In the genomic region with DNA sequence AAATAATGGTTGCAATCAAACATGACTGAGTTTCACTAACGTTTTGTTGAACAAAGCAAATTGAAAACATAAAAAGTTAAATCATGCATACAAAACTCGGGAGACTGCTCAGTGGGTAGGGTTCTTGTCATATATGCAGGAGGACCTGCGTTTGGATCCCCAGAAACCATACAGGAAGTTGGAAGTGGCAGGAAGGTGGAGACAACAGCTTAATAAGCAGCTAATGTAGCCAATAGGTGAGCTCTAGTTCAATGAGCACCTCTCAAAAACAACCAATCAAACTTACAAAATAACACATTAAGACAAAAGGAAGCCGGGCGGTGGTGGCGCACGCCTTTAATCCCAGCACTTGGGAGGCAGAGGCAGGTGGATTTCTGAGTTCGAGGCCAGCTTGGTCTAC, we compare ENCODE assay signal across 18 mouse cellular contexts. TPM values are rescaled to one million over a fixed set of nuclear protein-coding genes. Genes with fewer than 3 reads are reported as not detected.
"Had no signal": no experiment of that assay in that cellular context is flagged by ENCODE, and none has a peak within 500 bp of the region (broad histone marks: within the 10 kb centered on the region; RNA-seq: fewer than 3 reads in every experiment).

No protein-coding gene starts in this region.

- H3K9ac ChIP-seq: liver, embryonic 15.5 days; liver, postnatal 0 days; lung, embryonic 15.5 days; midbrain, embryonic 12.5 days; midbrain, embryonic 15.5 days; neural tube, embryonic 12.5 days; stomach, embryonic 15.5 days had no signal

- H3K27ac ChIP-seq: liver, embryonic 15.5 days; lung, embryonic 15.5 days; macrophage; midbrain, embryonic 12.5 days; midbrain, embryonic 15.5 days; neural tube, embryonic 12.5 days; stomach, embryonic 15.5 days; stomach, postnatal 0 days had no signal

- H3K4me2 ChIP-seq: liver, embryonic 15.5 days; lung, embryonic 15.5 days; midbrain, embryonic 12.5 days; midbrain, embryonic 15.5 days; neural tube, embryonic 12.5 days; stomach, embryonic 15.5 days had no signal

- H3K27me3 ChIP-seq: lung, embryonic 15.5 days; midbrain, embryonic 12.5 days; midbrain, embryonic 15.5 days; neural tube, embryonic 12.5 days; stomach, embryonic 15.5 days had no signal

- H3K9me3 ChIP-seq: liver, embryonic 15.5 days; lung, embryonic 15.5 days; megakaryocyte, embryonic 14.5 days; midbrain, embryonic 12.5 days; midbrain, embryonic 15.5 days; neural tube, embryonic 12.5 days; stomach, embryonic 15.5 days had no signal

- H3K4me1 ChIP-seq: lung, embryonic 15.5 days; neural tube, embryonic 12.5 days; stomach, embryonic 15.5 days had no signal

- DNase-seq: liver, postnatal 0 days; lung, adult 2 months; lung, postnatal 14 days; lung, postnatal 36 days; right cerebral cortex, postnatal 14 days; thymus, adult 2 months; thymus, postnatal 25 days; thymus, postnatal 4 days had no signal

- H3K36me3 ChIP-seq: liver, embryonic 15.5 days; lung, embryonic 15.5 days; midbrain, embryonic 12.5 days; midbrain, embryonic 15.5 days; neural tube, embryonic 12.5 days; stomach, embryonic 15.5 days had no signal

- H3K4me3 ChIP-seq: liver, embryonic 15.5 days; lung, embryonic 15.5 days; megakaryocyte, embryonic 14.5 days; midbrain, embryonic 12.5 days; midbrain, embryonic 15.5 days; neural tube, embryonic 12.5 days; stomach, embryonic 15.5 days had no signal

- ATAC-seq: liver, postnatal 0 days; lung, postnatal 0 days; midbrain, embryonic 15.5 days had no signal

RNA-seq across cellular contexts. Expression of a gene that starts 10.1 kb away (rescaled TPM):
- polyA plus RNA-seq: macrophage had no signal
